Mouse (Mus musculus) CD4-positive naive resting alpha-beta T cell, adult 76 days (primary cell): ENCODE data around the gene Pcdh7. TPM values are rescaled to one million over a fixed set of nuclear protein-coding genes. Genes with fewer than 3 reads are reported as not detected.

Experiments used
- total RNA-seq: library from RNA; stranded (reverse); gene quantifications from one replicate; pipeline ENCODE4 v1.2.4, GENCODE M21; 2023

The Pcdh7 gene
- 0.15 TPM for total RNA-seq

DNA sequence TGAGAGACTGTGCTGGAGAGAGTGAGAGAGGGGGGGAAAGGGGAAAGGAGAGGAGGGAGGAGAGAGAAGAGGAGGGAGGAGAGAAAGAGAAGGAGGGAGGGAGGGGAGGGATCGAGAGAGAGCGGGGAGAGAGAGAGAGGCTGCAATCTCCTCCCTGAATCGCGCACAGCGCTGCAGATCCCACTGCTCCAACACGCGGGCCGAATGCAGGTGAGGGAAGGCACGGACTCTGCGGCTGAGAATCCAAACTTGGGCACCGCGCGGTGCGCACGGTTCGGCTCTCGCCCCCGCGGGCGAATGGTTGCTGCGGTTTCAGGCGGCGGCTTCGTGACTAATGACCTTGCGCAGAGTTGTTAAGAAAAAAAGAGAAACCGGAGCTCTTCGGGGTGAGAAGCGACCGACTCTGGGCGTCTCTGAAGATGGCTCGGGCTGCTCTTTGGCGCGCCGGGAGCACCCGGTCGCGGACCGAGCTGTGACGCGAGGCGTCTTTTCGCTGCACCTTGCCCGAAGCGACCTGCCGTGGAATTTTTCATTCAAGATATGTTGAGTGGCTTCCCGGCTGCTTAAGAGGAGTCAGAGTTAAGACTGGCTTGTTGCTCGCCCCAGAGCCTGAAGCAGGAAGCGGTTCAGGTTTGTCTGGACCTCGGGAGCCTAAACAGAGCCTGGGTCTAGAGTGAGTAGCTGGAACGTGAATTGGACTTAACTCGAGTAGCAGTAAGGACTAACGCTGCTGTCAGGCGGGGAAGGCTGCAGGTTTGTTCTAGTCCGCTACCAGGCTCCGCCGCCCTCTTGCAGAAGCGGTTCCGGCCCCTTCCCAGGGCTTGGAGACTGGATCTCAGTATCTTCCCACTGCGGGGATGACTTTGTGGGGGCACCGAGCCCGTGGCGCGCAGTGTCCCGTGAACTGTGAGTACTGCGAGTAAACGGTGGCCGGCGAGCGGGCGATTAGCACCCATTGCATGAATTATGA lies at the start of gene Pcdh7:
Gene Pcdh7, plus strand, starts transcription at position 62 of the 970 bp plus-strand sequence.

